Mouse (Mus musculus) WW6 (cell line): Measurements from ENCODE around the gene Olfr43.

ENCODE experiments used
- DNase-seq: peaks from one replicate; pipeline ENCODE4 v3.0.0-alpha.2; 2013; ENCODE audit warnings: low read depth, low spot score

Olfr43 gene

DNA sequence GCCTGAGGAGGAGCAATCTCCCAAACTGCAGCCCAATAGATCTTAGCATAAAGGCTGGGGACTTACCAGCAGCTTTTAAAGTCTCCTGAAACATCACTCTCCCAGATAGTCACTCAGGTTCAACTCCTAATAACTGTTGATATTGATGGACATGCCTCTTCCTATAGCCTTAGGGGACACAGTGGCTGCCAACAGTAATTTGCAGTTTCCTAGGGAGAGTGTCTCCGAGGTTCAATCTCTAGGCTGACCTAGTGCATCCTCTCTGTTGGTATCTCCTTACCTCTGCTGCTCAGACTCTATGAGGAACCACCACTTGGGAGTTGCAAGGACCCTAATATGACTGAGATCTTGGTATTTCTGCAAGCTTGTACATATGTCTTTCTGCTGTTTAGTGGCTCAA, at the start of gene Olfr43:
Olfr43 (minus strand) TSS at position 101 of the 400 bp plus-strand sequence.
- DNase-seq = no peak

DNA sequence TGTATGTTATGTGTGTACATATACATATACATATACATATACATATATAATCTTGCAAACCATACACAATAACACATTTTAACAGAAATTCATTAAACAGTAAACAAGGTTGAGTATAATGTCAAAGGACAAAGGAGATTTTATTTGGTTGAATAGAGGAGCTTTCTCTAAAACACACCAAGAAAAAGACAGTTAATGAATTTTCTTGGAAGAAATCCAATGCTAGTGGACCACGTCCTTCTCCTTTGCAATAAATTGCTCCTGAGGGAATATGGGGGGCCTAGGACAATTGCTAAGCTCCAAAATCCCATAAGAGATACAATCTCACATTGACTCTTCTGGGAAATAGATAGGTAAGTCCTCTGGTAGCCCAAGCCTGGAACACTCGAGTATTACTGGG, 48.3 kb upstream of the Olfr43 start, which contains the start of gene Olfr406:
Olfr406 (plus strand) TSS at position 301 of the 400 bp plus-strand sequence.
- DNase-seq = no peak

DNA sequence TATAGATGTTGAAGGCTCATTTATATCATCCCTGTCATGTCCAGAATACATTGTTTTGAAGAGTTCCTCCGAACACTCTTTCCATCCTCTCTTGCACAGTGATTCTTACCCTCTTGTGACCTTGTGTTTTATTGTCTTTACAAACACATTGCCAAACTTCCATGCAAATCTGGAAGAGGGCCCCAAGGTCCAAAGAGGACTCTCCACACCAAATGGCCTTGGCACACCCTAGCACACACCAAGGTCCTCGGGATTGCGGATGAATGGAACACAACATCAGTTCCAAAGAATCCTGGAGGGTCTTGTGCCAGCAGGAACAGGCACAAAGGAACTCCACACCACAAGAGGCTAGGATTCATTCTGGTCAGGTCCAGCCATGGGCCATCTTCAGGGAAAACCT, 30.0 kb upstream of the Olfr43 start:
- DNase-seq = no peak

DNA sequence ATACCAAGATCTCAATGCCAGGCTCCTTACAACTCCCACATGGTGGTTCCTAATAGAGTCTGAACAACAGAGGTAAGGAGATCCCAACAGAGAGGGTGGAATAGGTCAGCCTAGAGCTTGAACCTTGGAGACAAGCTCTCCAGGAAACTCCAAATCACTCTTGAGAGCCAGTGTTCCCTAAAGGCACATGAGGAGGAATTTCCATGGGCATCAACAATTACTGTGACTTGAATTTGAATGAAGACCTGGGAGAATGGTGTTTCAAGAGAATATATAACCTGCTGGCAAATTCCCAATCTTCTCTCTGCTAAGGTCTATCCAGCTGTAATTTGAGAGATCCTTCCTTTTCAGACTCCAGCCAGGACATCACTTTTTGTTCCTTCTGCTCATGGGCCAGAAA, 25.2 kb downstream of the Olfr43 start, which contains the start of gene Olfr403:
Olfr403 (plus strand) TSS at position 301 of the 400 bp plus-strand sequence.
- DNase-seq = no peak

DNA sequence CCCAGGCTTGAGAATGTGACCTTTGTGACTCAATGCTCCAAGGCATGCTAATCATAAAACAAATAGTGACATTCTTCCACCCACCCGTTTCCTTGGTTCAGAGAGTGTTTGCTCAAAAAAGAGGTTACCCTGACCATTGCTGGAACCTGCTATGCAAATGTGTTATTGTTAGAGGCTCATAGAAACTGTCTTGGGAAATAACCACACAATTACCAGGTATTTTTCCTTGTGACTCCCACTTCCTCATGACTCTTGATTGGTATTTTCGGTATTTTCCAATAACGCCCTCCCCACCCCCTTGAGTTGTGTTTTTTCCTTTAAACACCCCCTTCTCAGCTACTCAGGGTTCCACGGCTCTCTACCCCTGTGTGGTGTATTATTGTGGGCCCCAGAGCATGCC, 27.4 kb downstream of the Olfr43 start:
- no peak for DNase-seq

DNA sequence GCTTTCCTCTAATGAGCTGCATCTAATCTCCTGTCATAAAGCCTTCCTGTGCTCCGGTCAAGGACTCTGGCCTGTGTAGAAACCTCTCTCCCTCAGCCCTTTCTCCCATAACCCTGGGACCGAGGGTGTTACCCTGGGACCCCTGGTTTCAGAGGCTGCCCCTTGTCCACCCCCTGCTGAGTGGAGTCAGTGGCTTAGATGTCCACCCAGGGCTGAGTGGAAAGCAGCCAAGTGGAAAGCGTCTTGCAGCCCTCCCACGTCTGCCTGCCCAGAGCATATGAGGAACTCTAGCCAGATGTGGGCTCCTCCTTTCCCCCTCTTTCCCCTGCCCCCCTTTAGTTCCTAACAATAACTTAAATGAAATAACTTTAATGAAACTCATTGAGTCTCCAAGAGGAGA, 28.0 kb downstream of the Olfr43 start:
- DNase-seq = no peak

DNA sequence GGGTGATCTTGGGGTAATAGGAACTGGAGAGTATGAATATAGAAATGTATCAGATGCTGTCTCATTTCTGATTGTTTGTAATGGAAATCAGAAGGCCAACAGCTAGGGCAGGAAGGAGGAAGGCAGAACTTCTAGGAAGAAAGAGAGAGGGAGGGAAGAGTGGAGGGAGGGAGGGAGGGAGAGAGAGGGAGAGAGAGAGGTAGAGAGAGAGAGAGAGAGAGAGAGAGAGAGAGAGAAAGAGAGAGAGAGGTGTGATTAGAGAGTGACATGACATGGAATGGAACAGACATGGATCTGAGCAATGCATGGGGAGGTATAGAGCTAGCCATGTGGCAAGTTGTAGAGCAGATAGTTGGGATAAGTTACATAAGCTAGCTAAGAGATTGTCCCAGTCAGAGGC, 42.4 kb downstream of the Olfr43 start:
- DNase-seq = no peak
